Mouse (Mus musculus) left cerebral cortex, adult 2 months (tissue): ENCODE measurements around the gene Kdelc2. TPM values are rescaled to one million over a fixed set of nuclear protein-coding genes. Genes with fewer than 3 reads are reported as not detected.

Source experiments
- DNase-seq, 2 experiments: peaks; one replicate each; pipeline ENCODE4 v3.0.0; 2021 to 2022; ENCODE audit warnings: low spot score in 2 of 2, mixed read lengths in 1 of 2; ENCODE audit errors: extremely low spot score in 1 of 2
- H3K27ac ChIP-seq: fragments of 200-600 bp; 2 replicates; pipeline ENCODE4 v1.8.1; 2022
- H3K4me3 ChIP-seq: fragments of 200-600 bp; 2 replicates; pipeline ENCODE4 v1.8.1; 2022
- CTCF ChIP-seq: fragments of 200-600 bp; IDR thresholded peaks from 2 replicates; pipeline ENCODE4 v1.8.1; 2022; ENCODE audit warnings: antibody characterized with exemption, mild to moderate bottlenecking, moderate library complexity
- intact Hi-C: fragments of 180-260 bp; cut with DNase I; formaldehyde crosslinking; loops from one replicate; pipeline ENCODE4 v1.15.1; 2025
- total RNA-seq, 2 experiments: library from RNA; stranded (reverse); gene quantifications; 2 replicates each; pipeline ENCODE4 v1.2.3; 2021

Gene Kdelc2
- total RNA-seq, 2 experiments from 2014 or later = 6.2 to 6.5 TPM

DNA sequence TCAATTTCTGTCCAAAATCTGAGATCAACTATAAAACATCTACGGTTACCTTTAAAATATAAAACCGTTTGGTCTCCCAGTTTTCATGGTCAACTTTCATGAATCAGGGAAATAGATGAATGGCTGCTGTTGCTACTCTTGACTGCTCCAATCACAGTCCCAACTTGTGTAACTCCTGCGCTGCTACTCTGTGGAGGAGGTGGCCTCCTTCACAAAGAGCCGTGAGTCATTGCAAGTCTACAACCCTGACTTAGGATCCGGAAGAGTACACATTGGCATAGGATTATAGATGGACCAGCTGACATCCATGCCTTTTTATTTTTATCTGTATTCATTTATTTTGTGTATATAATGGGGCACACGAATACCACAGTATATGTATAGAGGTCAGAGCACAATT lies 31.9 kb upstream of the Kdelc2 start:
- Histone ChIP-seq H3K4me3 (no peak overlapping the region), H3K27ac (no peak overlapping the region)
- no peak for DNase-seq
- intact Hi-C loops = no loop called here
- TF ChIP-seq CTCF = no peak

DNA sequence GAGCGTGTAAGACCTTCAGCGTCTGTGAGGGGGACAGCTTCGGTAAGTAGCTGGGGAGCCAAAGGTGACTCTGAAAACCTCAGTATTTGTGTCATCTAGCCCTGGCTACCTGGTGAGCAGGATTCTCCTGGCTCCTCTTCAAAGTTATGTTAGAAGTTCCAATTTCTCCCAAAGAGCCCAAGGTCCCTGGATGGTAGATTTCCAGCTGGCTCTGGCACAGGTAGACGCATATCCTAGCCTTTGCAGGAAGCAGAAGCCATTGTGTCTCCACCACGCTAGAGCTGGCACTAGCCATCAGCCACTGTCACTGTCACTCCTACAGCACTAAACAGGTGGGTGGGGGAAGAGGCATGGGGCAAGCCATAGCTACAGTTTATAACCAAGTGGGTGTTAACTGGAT lies 30.7 kb upstream of the Kdelc2 start:
- H3K27ac ChIP-seq = no peak overlapping the region
- intact Hi-C loops = no loop called here
- no peak for TF ChIP-seq CTCF
- no peak overlapping the region for H3K4me3 ChIP-seq
- DNase-seq = no peak

DNA sequence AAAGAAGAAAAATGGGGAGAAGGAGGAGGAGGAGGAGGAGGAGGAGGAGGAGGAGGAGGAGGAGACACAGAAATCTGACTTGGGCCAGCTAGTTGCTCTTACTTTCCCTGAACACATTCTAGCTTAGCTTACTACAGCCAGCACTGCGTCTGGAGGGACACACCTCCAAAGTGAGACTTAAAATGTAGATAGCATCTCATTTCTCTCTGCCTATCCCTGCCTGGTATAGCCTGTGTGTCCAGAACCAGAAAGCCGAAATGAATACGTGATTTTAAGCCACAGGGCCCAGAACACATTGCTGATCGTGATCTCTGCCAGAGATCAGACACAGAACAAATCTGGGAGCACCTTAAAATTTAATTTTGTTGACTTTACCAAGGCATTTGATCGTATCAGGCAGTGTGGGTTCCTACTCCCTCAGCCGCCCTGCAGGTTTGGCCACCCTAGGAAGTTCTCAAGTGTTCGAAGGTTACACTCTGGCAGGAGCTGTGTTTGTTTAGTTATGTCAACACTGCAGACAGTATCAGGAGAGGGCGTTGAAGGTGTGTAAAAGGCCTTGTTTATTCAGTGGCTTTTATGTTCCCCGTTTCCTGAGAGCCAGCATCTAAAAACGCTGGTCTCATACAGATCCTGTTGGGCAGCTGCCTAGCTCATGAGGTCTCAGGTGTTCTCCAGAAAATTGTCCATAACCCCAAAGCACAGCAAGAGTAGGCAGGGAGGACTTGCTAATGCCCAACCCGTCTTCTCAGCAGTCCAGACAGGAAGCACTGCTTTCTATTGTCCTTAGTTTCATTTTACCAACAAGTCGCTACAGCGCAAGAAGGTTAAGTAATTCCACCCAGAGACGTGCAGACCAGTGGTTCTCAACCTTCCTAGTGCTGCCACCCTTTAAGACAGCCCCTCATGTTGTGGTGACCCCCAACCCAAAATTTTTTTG lies 27.3 kb upstream of the Kdelc2 start:
- intact Hi-C loops = no loop called here
- Histone ChIP-seq H3K27ac (no peak overlapping the region), H3K4me3 (no peak overlapping the region)
- no peak for DNase-seq
- TF ChIP-seq CTCF = no peak

DNA sequence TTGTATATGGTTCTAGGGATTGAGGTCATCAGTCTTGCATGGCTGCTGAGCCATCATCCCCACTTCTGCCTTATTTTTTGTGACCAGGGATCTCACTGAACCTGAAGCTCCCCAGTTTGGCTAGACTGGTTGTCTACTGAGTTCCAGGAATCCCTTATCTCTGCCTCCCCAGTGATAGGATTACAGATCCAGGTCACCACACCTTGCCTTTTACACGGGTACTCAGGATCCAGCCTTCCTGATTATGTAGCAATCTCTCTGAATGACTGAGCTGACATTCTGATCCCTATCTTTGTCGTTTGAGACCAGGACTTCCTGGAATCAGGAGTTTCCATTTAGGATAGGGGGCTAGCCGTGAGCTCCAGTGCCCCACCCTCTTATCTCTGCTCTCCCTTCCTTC lies 12.5 kb upstream of the Kdelc2 start:
- intact Hi-C loops = no loop called here
- Histone ChIP-seq H3K4me3 (no peak overlapping the region), H3K27ac (no peak overlapping the region)
- DNase-seq = no peak
- no peak for TF ChIP-seq CTCF

DNA sequence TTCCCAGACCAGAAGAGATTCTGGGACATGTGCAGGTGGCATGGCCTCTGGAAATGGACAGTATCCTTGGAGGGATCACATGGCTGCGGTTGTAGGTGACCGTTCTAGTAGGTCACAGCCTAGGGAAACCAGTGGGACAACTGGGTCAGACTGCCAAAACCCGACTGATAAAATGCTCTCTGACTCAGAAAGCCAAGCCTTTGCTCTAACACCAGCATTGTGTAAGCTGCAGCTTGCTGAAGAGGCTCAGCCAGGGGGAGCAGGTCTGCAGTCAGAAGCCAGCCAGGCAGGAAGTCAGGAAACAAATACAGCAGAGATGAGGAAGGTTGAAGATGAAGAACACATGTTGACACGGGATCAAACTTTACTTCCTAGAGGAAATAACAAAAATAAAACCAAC lies 7.9 kb upstream of the Kdelc2 start:
- no peak for TF ChIP-seq CTCF
- Histone ChIP-seq H3K27ac (no peak overlapping the region), H3K4me3 (no peak overlapping the region)
- DNase-seq = no peak
- intact Hi-C loops = no loop called here

DNA sequence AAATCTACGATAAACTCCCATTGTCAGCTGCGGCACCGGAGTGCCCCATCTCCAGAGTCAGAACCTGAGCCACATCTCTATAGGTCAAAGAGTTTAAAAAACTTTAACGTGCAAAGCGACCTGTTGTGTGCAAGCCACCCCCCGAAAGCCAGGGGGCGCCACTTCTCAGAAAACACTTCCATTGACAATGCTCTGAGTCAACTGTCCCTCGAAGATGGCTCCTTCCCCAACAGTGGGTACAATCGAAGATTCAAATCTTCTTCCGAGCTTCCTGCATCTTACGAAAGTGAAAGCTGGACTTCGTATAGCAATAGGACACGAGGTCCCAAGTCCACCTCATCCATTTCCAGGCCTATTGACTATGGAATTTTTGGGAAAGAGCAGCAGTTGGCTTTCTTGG lies 7.0 kb upstream of the Kdelc2 start:
- intact Hi-C loops = no loop called here
- Histone ChIP-seq H3K4me3 (no peak overlapping the region), H3K27ac (no peak overlapping the region)
- TF ChIP-seq CTCF = peak; percentile 49
- no peak for DNase-seq

DNA sequence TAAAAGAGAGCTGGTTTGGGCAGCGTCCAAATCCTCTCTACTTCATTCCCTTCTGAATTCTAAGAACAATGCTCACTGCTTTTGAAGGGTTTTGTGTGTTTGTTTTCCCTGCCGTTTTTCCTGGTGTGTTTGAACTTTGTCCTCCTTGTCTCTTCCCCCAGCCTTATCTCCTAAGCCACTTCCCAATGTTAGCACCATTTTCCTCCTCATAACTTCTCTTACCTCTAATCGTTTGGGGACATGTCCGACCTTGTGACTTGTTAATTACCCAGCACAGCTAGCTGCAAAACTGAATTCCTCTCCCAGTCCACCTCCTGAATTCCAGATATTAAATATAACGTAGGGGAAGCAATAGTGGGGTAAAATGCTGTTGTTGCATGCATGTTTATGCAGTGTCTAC lies 6.2 kb upstream of the Kdelc2 start:
- H3K27ac ChIP-seq = no peak overlapping the region
- intact Hi-C loops = no loop called here
- no peak for DNase-seq
- H3K4me3 ChIP-seq = no peak overlapping the region
- no peak for TF ChIP-seq CTCF

DNA sequence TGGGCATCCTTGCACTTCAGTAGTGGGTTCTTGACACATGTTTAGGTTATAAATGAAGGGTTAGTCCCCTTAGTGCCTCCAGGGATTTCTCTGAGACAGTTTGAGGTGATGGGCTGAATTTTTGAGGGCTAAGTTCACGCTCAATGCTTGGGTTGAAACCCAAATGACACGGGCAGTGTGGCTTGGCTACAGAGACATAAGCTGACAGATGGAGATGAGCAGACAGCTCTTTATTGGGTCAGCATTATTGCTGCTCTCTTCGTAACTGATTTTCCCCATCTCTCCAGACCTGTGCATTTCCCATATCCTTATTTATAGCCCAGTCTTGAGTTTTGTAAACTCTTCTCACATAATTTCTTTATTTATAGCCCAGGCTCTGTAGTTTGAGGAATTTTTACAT lies 5.7 kb upstream of the Kdelc2 start:
- no peak overlapping the region for H3K27ac ChIP-seq
- intact Hi-C loops = no loop called here
- H3K4me3 ChIP-seq = no peak overlapping the region
- no peak for DNase-seq
- TF ChIP-seq CTCF = no peak

DNA sequence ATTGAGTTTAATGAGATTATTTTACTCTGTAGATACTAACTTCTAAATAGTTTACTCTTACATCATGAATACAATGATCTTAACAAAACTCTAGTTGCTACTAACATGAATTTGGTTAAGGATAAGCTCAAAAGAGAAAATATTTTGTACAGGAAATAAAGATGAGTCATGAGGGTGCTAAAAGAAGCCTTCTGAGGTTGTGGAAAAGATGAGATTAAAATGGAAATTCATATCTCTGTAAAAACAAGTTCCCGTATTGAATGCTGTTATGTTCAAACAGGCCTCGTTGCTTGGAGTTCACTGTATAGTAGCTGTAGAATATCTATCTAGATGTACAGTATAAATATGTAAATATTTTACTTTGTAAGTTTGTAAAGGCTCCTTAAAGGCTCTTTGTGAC lies 3.2 kb upstream of the Kdelc2 start:
- DNase-seq = no peak
- intact Hi-C loops = loop anchor here (5.0 kb wide), 1 partner anchor 123 kb away; no protein-coding TSS in a partner anchor
- Histone ChIP-seq H3K27ac (no peak overlapping the region), H3K4me3 (no peak overlapping the region)
- no peak for TF ChIP-seq CTCF

DNA sequence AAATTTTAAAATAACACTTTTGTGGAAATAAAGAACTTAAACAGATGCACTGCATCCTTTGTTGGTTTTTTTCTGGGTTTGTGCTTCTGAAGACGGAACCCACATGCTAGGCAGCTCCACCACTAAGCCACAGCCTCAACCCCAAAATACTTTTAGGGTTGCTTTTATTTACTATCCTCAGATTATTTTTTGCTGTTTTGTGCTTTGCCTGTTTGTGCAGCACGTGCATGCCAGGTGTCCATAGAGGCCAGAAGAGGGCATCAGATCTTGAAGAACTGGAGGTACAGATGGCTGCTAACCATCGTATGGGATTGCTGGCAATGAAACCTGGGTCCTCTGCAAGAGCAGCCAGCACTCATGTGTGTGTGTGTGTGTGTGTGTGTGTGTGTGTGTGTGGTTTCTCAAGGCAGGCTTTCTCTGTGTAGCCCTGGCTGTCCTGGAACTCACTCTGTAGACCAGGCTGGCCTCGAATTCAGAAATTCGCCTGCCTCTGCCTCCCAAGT lies 2.7 kb upstream of the Kdelc2 start:
- intact Hi-C loops = loop anchor here (5.0 kb wide), 1 partner anchor 124 kb away; no protein-coding TSS in a partner anchor
- Histone ChIP-seq H3K27ac (no peak overlapping the region), H3K4me3 (no peak overlapping the region)
- no peak for DNase-seq
- no peak for TF ChIP-seq CTCF

DNA sequence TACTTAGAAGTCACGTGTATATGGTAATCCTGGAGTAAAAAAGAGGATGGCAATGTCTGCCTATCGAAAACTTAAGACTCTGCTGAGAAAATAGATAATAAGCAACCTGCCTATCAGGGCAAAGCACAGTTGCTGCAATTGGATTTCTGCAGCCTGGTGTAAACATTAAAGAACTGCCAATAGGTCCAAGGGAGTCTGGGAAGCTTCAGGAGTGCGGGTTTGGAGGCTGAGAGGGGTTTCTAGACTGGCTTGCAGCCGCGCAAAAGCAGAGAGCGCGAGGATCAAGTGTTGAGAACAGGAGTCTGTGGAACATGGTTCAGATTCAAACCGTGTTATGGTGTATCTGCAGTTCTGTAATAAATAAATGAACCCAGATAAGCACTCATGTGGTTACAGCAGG lies 1.0 kb downstream of the Kdelc2 start:
- no peak for TF ChIP-seq CTCF
- intact Hi-C loops = loop anchor here (2.0 to 5.0 kb wide), 2 partner anchors 40 to 128 kb away; no protein-coding TSS in a partner anchor
- Histone ChIP-seq H3K4me3 (peak overlapping the region; percentile 79), H3K27ac (peak overlapping the region; percentile 85)
- DNase-seq = no peak

DNA sequence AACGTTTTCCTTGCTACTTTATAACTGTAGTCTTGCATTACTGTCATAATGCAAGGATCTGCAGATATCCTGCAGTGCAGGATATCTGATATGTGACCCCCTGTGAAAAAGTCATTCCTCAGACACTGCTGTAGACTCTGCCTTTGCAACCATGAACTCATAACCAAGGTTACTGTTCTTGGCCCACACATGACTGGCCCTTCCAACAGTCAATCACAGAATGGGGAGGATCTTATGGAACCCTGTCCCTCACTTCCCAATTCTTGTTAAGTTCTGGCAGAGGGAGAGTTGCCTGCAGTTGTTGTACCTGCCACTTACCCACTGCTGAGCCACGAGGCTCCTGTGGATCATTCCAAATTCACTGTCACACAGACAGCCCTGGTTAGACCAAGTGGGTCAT lies 3.6 kb downstream of the Kdelc2 start:
- DNase-seq = no peak
- no peak overlapping the region for H3K27ac ChIP-seq
- H3K4me3 ChIP-seq = no peak overlapping the region
- intact Hi-C loops = no loop called here
- TF ChIP-seq CTCF = no peak

DNA sequence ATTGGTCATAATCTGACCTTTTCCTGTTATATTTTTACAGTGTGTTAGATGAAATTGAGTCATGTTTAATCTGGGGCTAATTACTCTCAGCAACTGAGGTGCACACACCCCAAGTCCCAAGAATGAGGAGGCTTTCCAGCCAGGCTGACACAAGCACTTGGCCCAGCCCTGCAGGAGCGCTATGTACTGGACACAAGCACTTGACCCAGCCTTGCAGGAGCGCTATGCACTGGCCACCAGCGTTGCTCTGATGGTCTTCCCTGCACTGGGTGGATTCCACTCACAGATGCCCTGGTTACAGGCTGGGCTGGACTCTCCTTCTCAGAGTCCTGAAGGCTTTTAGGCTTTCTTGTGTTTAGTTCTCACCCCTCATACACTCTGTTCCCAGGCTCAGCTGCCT lies 5.3 kb downstream of the Kdelc2 start:
- intact Hi-C loops = no loop called here
- no peak overlapping the region for H3K4me3 ChIP-seq
- no peak for TF ChIP-seq CTCF
- no peak overlapping the region for H3K27ac ChIP-seq
- no peak for DNase-seq
